8 mouse cellular contexts compared by ENCODE assay signal in genomic region chr17:83517280-83518015, GRCm38 (mm10). TPM values are rescaled to one million over a fixed set of nuclear protein-coding genes. Genes with fewer than 3 reads are reported as not detected.
DNase-seq lines count a peak whose midpoint lies in the region; ATAC-seq and TF ChIP-seq lines count a peak whose summit lies in the region.

Gene Cox7a2l (minus strand): TSS chr17:83517330.

- peaks cover 9% of the 10 kb centered on the region for H3K4me1 ChIP-seq in kidney, postnatal 0 days (replicated peaks; ENCODE audit: insufficient read depth, low read length)
- peaks cover 6% of the 10 kb centered on the region; the same call in 1 of the 2 replicates for H3K4me1 ChIP-seq in cortical plate, adult 2 months (ENCODE audit: control insufficient read depth, insufficient read depth, low read length)

- no peak within 1 kb of the TSS for H3K4me2 ChIP-seq in kidney, postnatal 0 days (ENCODE audit: low read length)

- no peak for ATAC-seq in kidney, postnatal 0 days (replicated peaks; ENCODE audit: low FRiP score, low read depth)
- ATAC-seq in granulocyte monocyte progenitor cell, adult 5-6 weeks (replicated peaks; ENCODE audit: poor library complexity, severe bottlenecking): no peak
- ATAC-seq in megakaryocyte, adult 5-6 weeks (ENCODE audit: poor library complexity, severe bottlenecking): no peak

- WGBS in kidney, postnatal 0 days: 87% methylated on average over 8 of the region's 8 CpGs

- no peak for TF ChIP-seq CTCF in kidney, postnatal 0 days (IDR thresholded peaks at IDR 0.05; ENCODE audit: low read depth)
- no peak for TF ChIP-seq CTCF in cortical plate, adult 2 months (IDR thresholded peaks at IDR 0.05; ENCODE audit: extremely low read depth, insufficient read depth, low read length)
- TF ChIP-seq CTCF in layer of hippocampus, adult 2 months (conservative IDR thresholded peaks at IDR 0.05): no peak

- H3K27ac ChIP-seq in kidney, postnatal 0 days: no peak within 1 kb of the TSS
- peak within 1 kb of the TSS; percentile 51 for H3K27ac ChIP-seq in cortical plate, adult 2 months (ENCODE audit: insufficient read depth, low read length)
- peak within 1 kb of the TSS; percentile 86 for H3K27ac ChIP-seq in layer of hippocampus, adult 2 months

- no peaks in the 10 kb centered on the region for H3K9me3 ChIP-seq in kidney, postnatal 0 days (replicated peaks; ENCODE audit: low read length)

- no peak for TF ChIP-seq POLR2A in cortical plate, adult 2 months (IDR thresholded peaks at IDR 0.05; ENCODE audit: extremely low read depth, insufficient read depth, low read length)

- H3K27me3 ChIP-seq in kidney, postnatal 0 days (ENCODE audit: insufficient read depth, low read length): no peaks in the 10 kb centered on the region

- H3K4me3 ChIP-seq in kidney, postnatal 0 days (replicated peaks; ENCODE audit: low read depth, low read length): no peak within 1 kb of the TSS
- H3K4me3 ChIP-seq in cortical plate, adult 2 months (ENCODE audit: insufficient read depth, low read length): no peak within 1 kb of the TSS
- H3K4me3 ChIP-seq in layer of hippocampus, adult 2 months: no peak within 1 kb of the TSS

- no peak within 1 kb of the TSS for H3K9ac ChIP-seq in kidney, postnatal 0 days (ENCODE audit: low read depth, low read length)

- no peak for DNase-seq in kidney, postnatal 0 days (ENCODE audit: low spot score)
- DNase-seq in kidney, postnatal 25 days: no peak
- DNase-seq in layer of hippocampus, adult 2 months (ENCODE audit: low spot score in 2 of 2): peak; percentile 38 to 76
- no peak for DNase-seq in ovary, postnatal 36 days (ENCODE audit: low spot score)
- DNase-seq in spleen, postnatal 14 days (ENCODE audit: low spot score in 2 of 2): no peak

- H3K36me3 ChIP-seq in kidney, postnatal 0 days (ENCODE audit: insufficient read depth, low read length): no peaks in the 10 kb centered on the region

RNA-seq across cellular contexts. Expression of gene Cox7a2l, which starts in this region (rescaled TPM):
- 258 and 279 TPM in 2 replicates for polyA plus RNA-seq in kidney, postnatal 0 days (2015; fragmentation: Nextera tagmentation; extraction: Ambion mirVana)
- polyA plus RNA-seq in cortical plate, adult 2 months (2012; rRNA removed): 289 and 306 TPM in 2 replicates
- 206 and 241 TPM in 2 replicates for total RNA-seq in granulocyte monocyte progenitor cell, adult 5-6 weeks (2014; fragmentation: Nextera tagmentation)
- 194 and 229 TPM in 2 replicates for total RNA-seq in granulocyte monocyte progenitor cell, adult 5-6 weeks (2017)
- total RNA-seq in layer of hippocampus, adult 2 months (2021): 100 to 1,000 TPM; 178 to 182 TPM
- total RNA-seq in megakaryocyte, adult 5-6 weeks (2015): 266 and 313 TPM in 2 replicates
- total RNA-seq in megakaryocyte, adult 5-6 weeks (2017): 182 and 228 TPM in 2 replicates

Comparison
In these comparisons a context has a peak if more than half of its experiments do, and no peak if none do; other contexts are left out.
1. DNase-seq: peak in layer of hippocampus, adult 2 months (2 of 2); none in kidney, postnatal 0 days (single experiment), kidney, postnatal 25 days (0 of 2), ovary, postnatal 36 days (single experiment) and spleen, postnatal 14 days (0 of 2).